Mouse (Mus musculus) spleen, adult 18-20 months (tissue): ENCODE measurements around the gene Cyp2j5.
"Not testable (repeated sequence)": the region's sequence is repeated elsewhere in the genome, so short reads cannot be mapped to it uniquely, and the experiment has no call there.

Experiments used
- DNase-seq, 2 experiments: peaks; one replicate each; pipeline ENCODE4 v3.0.0; 2022; ENCODE audit warnings: mixed read lengths in 2 of 2

Cyp2j5 gene

GRCm38 (mm10) chr4:96663991-96664390 lies at the start of gene Cyp2j5:
TSS of gene Cyp2j5 (minus strand) at chr4:96664154.
- DNase-seq = no peak

- DNase-seq = peak in 1 of 2 experiments; percentile 7
These were observed 41.5 kb upstream of the Cyp2j5 start for GRCm38 (mm10) chr4:96705281-96705951.

GRCm38 (mm10) chr4:96698218-96698561 lies 34.2 kb upstream of the Cyp2j5 start:
- DNase-seq = no peak

GRCm38 (mm10) chr4:96697511-96698217 lies 33.7 kb upstream of the Cyp2j5 start:
- DNase-seq = no peak

GRCm38 (mm10) chr4:96696614-96697360 lies 32.8 kb upstream of the Cyp2j5 start:
- no peak for DNase-seq

GRCm38 (mm10) chr4:96687358-96687803 lies 23.4 kb upstream of the Cyp2j5 start:
- DNase-seq = no peak

- no peak for DNase-seq
These were observed 19.5 kb upstream of the Cyp2j5 start for GRCm38 (mm10) chr4:96683474-96683873.

- DNase-seq = no peak
These were observed 17.0 kb upstream of the Cyp2j5 start for GRCm38 (mm10) chr4:96680966-96681365.

- no peak for DNase-seq
These were observed 16.3 kb upstream of the Cyp2j5 start for GRCm38 (mm10) chr4:96680233-96680632.

- DNase-seq = no peak
These were observed 907 bp upstream of the Cyp2j5 start for GRCm38 (mm10) chr4:96664668-96665454.

GRCm38 (mm10) chr4:96635455-96635854 lies 28.5 kb downstream of the Cyp2j5 start:
- no peak for DNase-seq

GRCm38 (mm10) chr4:96622474-96622873 lies 41.5 kb downstream of the Cyp2j5 start:
- DNase-seq = no peak

GRCm38 (mm10) chr4:96591791-96592150 lies 72.2 kb downstream of the Cyp2j5 start:
- DNase-seq = peak in 1 of 2 experiments; percentile 4

- DNase-seq = peak in 1 of 2 experiments; percentile 3
These were observed 72.8 kb downstream of the Cyp2j5 start, which contains the start of gene Cyp2j9 for GRCm38 (mm10) chr4:96590911-96591790. TSS of gene Cyp2j9 (minus strand) at chr4:96591578.

- DNase-seq = no peak
These were observed 82.4 kb downstream of the Cyp2j5 start for GRCm38 (mm10) chr4:96581425-96582088.

- DNase-seq = not testable (repeated sequence)
These were observed 83.6 kb downstream of the Cyp2j5 start for GRCm38 (mm10) chr4:96580351-96580750.
